Mouse (Mus musculus) cerebellum, adult 2 months (tissue): ENCODE results near the gene Asb16.

Source experiments
- CTCF ChIP-seq: fragments of 200-500 bp; IDR thresholded peaks from 2 replicates; pipeline ENCODE4 v1.5.1; 2011; ENCODE audit warnings: low read depth, mild to moderate bottlenecking, control low read depth, low read length, moderate library complexity, borderline replicate concordance; ENCODE audit not compliant: insufficient read depth
- POLR2A ChIP-seq: fragments of 200-500 bp; IDR thresholded peaks from 2 replicates; pipeline ENCODE4 v1.6.1; 2011; ENCODE audit warnings: low read length, control low read depth, borderline replicate concordance; ENCODE audit not compliant: insufficient read depth

DNA sequence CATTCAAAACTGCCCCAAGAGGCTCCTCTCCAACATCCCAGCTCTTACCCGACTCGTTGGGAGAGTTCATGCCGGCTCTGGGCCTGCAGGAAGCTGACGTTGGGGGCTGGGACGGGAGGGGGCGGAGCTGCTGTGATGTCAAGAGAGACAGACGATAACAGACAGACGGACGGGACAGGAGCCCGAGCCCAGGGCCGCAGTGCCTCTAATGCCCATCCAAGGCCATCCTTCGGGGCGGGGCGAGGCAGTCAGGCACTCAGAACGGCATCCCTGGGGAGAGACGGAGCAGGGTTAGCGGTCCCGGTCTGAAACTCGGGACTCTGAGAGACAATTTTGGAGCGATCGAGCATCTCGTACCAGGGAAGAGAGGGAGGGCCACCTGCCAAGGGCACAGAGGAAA is 43.9 kb upstream of the Asb16 start:
- TF ChIP-seq CTCF = no peak
- TF ChIP-seq POLR2A = no peak
